Mouse (Mus musculus) kidney, adult 8-10 months (tissue): Measurements from ENCODE around the gene Eif3g.

Source experiments
- DNase-seq, 2 experiments: peaks; one replicate each; pipeline ENCODE4 v3.0.0; 2022

Eif3g gene

GRCm38 (mm10) chr9:20898511-20899073 is at the start of gene Eif3g:
Eif3g (minus strand) TSS chr9:20898623.
- peak; percentile 77 to 86 for DNase-seq

- peak in 1 of 2 experiments; percentile 26 for DNase-seq
Measured at GRCm38 (mm10) chr9:20946066-20946880, 47.9 kb upstream of the Eif3g start.

DNA sequence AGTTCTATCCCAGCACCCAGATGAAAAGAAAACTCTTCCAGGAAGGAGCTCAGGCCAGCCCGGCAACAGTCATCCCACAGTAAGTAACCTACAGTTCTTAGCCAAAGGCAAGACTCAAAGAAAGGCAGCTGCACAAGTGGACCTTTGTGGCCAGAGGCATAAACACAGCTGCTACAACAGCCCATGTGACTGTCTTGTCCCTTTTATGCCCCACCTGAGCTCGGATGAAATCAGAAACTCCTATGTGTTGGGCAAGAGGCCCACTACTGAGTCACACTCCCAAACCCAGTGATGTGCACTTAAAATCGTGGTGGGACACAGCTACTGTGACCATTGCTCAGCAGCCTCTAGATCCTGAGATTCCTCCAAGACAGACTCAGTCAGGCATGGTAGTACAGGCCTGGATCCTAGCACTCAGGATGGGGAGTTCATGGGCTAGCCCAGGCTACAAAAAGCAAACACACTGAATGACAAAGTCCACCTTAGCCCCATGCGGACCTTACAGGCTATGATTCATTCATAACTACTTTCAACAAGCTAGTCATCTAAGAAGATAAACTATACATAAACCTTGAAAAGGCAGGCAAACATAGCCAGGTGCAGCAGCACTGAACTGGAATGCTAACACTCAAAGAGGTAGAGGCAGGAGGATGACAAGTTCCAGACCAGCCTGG is 46.4 kb upstream of the Eif3g start:
- no peak for DNase-seq

DNA sequence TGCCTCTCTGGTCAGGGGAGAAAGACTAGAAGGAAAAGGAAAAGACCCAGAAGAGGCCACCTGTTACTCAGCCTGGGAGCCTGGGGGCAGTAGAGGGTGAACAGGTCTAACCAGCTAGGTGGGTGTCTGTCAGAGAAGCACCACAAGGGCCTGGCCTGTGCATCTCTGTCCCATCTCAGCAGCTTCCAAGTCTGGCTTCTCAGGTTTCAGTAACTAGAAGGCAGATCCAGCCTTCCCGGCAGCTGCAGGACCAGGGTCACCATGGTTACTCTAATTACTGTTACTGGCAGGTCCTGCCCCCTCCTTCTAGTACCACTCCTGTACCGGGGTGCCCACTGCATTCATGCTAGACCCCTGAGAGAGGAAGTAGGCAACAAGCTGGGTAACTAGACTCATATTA is 45.5 kb upstream of the Eif3g start:
- DNase-seq = no peak

DNA sequence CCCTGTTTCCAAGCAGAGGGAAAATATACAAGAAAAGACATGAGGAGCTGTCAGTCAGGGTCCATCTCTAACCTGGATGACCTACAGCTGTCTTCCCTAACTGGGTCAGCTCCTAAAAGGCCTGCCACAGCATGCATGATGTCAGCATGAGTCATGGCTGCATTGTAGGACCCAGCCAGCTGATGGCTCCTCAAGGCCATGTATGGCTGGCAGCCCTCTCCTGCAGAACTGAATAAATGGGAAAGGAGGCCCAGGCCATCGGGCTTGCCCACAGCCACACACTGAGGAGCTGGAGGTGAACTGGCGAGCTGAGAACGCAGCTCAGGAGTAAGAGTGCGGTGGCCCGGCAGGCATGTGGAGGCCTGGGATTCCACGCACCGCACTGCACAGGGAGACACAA is 45.0 kb upstream of the Eif3g start:
- DNase-seq = no peak

DNA sequence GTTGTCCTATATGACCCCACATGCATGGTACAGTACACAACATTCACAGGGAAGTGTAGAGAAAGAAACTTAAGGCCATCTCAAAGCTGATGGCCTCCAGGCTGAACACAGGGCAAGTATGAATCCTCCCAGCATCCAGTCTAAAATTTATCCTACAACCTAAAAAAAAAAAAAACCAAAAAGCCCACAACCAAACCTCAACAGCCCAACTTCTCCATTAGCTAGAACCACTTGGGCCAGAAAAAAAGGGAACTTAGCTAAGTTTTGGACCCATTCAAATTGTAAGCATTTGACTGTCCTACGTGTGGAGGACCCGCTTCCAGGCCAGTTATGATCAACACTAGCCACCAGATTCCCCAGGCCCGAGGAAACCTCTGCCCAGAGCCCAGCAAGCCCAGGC is 24.8 kb upstream of the Eif3g start:
- no peak for DNase-seq

- DNase-seq = peak in 1 of 2 experiments; percentile 39
Measured at GRCm38 (mm10) chr9:20916160-20916559, 17.7 kb upstream of the Eif3g start.

DNA sequence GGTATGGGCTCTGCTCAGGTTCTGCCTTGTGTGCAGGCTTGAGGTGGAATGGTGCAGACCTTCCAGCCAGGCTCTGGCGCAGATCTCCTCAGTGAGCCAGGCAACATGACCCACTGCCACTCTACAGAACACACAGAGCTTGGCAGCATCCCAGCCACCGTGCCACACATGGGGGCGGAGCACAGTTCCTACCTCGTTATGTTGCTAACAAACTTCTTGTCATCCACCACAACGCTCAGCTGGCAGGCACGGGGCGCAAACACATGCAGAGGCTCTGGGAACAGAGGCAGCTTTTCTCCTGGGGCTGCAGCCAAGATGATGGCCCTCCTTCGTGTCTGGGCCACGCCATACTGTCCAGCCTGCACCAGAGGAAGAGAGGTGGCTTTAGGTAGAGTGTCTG is 11.5 kb upstream of the Eif3g start:
- no peak for DNase-seq

- DNase-seq = no peak
Measured at GRCm38 (mm10) chr9:20902174-20902491, 3.7 kb upstream of the Eif3g start.

DNA sequence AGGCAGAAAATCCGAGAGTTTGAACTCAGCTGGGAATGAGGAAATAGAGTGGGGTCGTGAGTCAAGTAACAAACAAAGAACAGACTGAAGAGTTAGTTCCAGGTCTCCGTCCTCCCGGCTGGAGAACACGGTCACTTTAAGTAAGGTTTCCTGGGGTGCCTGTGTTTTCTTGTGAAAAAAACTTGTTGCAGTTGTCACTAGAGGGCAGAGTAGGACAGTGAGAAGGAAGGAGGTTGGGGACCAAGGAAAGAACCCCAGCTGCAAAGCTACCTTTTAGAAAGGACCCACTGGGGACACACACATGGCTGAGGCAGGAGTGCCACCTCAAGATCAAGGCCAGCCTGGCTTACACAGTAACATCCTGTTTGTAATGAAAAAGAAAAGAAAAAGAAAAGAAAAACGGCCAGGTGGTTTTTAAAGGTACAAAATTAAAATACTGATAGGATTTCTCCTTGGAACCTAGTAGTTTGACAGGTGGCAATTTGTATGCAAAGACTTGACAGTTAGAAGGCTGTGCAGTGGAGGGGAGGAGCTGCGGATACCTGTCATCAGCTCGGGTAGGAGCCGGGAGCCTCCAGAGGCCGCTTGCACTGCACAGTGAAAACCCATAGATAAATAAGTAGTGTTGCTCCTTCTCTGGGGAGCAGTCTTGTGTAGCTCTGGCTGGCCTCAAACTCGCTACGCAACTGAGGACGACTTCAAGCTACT is 3.2 kb upstream of the Eif3g start:
- DNase-seq = peak; percentile 40 to 71

DNA sequence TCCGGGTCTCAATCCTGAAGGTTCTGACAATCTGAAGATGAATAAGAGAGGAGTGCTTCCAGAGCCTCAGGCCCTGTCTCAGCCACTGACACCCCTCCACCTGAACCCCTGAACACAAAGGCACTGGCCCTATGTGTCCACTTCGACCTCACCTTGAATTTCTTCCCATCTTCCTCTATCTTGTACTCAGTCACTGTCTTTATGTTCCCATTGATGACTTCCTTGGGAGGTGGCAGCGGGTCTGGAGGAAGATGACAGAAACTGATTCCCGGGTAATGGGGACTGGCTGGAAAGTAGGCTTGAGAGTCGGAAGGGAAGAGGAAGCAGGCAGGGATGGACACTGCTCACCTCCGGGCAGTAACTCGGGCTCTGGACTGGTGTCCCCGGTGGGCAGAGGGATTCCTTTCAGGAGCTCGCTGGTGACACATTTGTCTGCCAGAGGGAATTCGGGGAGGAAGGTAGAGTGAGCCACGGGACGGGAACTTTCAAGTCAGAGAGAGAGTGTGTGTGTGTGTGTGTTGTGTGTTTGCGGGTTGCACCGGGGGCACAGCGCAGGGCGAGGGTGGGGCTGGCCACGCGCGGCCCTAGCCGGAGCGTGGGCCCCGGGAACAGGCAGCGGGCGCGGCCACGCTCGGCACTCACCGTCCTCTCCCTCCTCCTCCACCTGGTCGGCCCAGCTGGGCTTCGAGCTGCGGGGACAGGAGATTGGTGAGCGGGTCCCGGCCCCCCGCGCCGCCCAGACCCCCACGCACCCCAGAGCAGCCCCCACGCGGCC is 500 bp downstream of the Eif3g start:
- no peak for DNase-seq

GRCm38 (mm10) chr9:20895382-20895781 is 3.0 kb downstream of the Eif3g start:
- DNase-seq = no peak

DNA sequence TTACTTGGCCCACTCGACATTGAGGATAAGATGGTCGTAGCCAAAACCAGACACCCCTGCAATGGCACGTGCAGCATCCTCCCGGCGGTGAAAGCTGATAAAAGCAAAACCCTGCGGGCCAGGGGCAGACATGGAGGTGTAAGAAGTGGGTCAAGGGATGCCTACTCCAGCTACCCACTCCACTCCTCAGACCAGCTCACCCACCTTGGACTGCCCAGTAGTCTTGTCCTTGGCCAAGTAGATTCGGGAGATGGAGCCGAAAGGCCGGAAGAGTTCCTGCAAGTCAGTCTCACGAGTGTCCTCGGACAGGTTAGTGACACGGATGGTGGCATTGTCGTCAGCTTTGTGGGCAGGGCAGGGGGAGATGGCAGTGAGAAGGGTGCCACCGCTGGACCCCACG is 3.8 kb downstream of the Eif3g start:
- DNase-seq = no peak

GRCm38 (mm10) chr9:20893590-20894343 is 4.7 kb downstream of the Eif3g start:
- no peak for DNase-seq

GRCm38 (mm10) chr9:20893069-20893468 is 5.4 kb downstream of the Eif3g start:
- no peak for DNase-seq

DNA sequence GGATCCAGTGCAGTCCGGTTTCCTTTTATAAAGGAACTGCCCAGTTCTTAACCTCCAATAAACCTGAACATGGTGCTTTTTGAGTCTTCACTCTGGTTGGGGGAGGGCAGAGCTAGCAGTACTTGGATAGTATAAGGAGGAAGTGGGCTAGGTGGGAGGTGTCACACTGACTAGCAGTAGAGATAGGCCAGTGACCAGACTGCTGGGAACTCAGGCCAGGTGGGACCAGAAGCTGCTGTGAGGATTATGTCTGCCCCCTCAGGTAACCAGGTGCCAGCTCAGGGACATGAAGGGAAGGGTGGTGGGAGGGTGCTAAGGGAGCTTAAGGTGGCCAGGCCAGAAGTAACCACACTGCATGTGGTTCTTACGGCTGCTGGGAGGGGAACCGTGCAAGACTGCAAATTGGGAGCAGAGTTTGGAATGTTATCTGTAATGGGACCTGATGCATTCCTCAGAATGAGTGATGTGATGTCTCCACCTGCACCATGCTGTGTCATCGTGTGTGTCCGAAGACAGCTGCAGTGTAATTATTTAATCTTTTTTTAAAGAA is 6.2 kb downstream of the Eif3g start:
- no peak for DNase-seq

DNA sequence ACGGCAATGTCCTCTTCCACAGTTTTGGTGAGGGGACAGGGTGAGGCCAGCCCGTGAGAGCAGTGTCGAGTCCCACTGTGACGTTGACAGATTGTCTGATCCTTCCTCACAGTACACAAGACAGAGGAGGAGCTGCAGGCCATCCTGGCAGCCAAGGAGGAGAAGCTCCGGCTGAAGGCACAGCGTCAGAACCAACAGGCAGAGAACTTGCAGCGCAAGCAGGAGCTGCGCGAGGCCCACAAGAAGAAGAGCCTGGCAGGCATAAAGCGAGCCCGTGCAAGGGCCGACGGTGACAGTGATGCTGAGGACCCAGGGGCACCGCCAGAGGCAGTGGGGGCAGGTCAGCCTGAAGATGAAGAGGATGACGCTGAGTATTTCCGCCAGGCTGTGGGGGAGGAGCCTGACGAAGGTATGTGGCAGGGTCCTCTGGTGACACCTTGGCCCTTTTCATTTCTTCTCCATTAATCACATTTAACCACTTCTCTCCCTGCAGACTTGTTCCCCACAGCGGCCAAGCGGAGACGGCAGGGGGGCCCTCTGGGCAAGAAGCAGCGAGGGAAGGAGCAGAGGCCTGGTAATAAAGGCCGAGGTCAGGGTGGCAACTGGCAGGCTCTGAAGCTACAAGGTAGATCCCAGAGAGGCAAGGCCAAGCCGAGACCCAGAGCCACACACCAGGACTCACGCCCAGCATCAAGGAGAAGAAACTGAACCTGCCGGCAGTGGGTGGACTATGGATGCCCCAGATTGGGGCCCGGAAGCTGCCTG is 6.9 kb downstream of the Eif3g start:
- no peak for DNase-seq

- no peak for DNase-seq
Measured at GRCm38 (mm10) chr9:20890411-20890810, 8.0 kb downstream of the Eif3g start.

GRCm38 (mm10) chr9:20889185-20890141 is 9.0 kb downstream of the Eif3g start:
- DNase-seq = no peak

DNA sequence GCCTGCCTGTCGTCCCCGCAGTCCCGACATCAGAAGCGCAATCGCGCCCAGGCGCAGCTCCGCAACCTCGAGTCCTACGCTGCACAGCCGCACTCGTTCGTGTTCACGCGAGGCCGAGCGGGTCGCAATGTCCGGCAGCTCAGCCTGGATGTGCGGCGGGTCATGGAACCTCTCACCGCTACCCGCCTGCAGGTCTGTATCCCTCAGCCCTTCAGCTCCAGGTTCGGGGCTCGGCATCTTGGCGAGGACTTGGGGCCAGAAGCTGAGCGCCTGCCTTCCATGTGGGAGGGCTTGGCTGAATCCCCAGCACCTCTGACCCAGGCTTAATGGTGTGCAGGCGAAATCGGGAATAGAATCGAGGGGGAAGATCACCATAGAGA is 10.0 kb downstream of the Eif3g start:
- no peak for DNase-seq
